Mouse (Mus musculus): Measurements from ENCODE around the gene Pax9.

Gene Pax9

GRCm38 (mm10) chr12:56691427-56692079 lies at the start of gene Pax9:
Gene Pax9, plus strand, starts transcription at chr12:56691767.
- no peak for DNase-seq

DNA sequence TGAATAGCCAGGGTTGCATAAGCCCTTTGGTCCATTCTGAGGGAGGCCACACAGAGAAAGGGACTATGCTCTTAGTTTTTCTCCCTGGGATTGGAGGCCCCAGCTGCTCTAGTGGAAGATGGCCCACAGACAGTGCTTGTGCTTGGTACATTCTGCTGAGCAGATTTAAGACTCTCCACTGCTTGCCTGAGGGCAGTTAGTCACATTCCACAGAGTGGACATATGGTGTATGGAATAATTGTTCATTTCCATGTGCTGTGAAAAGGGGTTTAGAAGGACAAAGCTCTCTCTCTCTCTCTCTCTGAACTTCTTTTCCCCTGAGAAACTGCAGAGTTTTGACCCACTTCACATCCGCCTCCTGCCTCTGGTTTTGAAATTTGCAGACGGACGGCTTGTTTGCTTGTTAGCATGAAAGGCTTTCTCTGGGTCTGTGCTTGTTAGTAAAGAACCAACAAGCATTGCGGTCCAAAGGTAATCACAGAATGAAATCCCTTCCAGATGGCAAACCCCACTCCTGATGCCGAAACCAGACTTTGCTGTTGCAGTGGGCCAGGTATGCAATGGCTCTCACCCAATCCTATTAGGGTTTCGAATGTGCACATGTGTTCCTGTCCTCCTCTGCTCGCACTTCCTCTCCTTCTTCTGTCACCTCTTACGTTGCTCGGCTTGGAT lies 22.0 kb upstream of the Pax9 start:
- no peak for DNase-seq

DNA sequence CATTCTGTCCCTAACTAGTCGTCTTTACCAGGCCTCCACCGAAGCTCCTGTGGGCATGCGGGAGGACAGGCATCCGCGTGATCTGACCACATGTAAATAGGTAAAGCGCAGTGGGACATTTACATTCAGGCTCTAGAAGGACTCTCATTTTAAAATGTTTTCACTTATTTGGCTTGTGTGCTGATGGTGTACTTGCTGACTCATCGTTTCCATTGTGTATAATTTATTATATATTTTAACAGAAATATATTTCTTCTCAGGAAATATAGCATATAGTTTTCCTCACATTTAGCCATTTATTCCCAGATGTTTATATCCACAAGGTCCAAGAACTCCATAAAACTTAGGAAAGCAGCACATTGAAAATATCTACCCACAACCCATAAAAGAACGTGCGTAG lies 20.8 kb upstream of the Pax9 start:
- DNase-seq, result no peak

DNA sequence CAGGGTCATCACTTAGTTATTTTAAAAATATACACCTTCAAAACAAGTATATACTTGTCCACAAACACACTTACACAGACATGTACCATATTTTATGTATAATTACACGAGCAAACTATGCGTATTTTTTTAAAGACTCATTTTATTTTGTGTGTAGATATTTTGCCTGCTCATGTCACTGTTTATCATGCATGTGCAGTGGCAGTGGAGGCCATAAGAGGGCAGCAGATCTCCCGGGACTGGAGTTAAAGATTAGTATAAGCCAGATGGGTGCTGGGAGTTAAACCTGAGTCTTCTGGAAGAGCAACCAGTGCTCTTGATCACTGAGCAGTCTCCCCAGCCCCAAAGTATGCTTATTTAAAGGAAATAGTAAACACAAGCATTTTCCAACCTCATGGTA lies 16.8 kb upstream of the Pax9 start:
- peak; percentile 42 for DNase-seq

- no peak for DNase-seq
Measured at GRCm38 (mm10) chr12:56677620-56678019, 13.9 kb upstream of the Pax9 start.

DNA sequence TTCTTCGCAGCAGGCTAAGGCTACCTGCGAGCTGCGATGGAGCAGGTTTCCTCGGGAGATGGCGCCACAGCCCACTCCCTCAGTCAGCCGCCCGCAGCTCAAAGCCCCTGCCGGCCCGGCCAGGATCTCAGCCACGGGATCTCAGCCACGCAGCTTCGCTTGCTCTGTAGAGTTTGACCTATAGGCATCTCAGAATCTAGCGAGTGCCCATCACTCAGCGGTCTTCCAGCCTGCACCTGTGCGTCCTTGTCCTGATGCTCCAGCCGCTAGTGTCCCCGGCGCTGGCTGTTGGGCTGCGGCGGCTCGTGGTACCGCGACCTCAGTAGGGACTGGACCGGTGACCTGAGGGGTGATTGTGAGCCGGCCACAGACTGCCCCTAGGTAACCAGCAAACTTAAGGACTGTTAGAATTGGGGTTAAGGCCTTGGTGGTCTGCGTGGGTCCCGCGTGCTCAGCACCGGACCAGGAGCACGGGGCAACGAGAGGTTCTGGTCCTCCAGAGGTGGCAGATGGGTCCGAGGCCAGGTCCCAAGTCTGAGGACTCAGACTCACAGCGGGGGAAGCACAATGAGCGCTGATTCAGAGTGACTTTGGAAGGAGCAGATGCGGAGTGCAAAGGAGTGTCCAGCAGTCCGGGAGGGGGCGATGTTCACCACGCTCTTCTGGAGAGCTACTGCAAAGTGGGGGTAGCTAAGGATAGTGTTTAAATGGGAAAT lies 10.3 kb upstream of the Pax9 start:
- DNase-seq, result peak; percentile 55

DNA sequence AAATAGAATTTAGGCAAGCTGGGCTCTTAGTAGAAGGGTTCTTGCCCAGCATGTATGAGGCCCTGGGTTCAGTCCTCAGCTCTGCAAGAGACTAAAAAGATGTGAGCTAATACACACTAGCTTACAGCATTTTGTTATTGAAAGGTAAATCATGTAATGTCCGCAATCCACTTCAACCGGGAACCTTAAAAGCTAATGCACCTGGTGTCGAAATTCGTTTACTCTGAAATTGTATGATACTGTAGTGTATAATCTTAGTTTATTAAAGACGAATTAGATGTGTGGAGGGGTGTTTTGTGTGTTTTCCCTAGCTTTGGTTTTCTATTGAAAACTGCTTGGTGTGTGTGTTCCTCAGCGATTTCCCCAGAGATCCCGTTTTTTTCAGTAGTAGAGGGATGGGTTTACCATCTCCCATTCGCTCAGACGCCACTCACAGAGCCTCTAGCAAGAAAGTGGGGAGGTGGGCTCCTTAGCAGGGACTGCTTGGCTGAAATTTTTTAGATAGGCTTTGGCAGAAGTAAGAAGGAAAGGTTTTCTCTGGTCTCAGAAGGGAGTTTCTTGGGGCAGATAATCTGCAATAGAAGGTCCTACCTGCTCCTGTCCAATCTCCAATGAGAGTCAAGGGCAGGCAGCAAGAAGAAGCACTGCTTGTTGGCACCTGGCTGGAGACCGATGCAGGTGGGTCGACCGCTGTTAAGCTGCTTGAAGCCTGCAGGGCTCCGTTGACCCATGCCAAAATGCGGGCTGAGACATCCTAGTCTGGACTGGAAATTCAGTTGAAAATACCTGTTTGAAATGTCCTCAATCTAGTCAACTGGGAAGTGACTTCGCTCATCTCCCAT lies 3.7 kb upstream of the Pax9 start:
- no peak for DNase-seq

- no peak for DNase-seq
Measured at GRCm38 (mm10) chr12:56688482-56688840, 3.1 kb upstream of the Pax9 start.

DNA sequence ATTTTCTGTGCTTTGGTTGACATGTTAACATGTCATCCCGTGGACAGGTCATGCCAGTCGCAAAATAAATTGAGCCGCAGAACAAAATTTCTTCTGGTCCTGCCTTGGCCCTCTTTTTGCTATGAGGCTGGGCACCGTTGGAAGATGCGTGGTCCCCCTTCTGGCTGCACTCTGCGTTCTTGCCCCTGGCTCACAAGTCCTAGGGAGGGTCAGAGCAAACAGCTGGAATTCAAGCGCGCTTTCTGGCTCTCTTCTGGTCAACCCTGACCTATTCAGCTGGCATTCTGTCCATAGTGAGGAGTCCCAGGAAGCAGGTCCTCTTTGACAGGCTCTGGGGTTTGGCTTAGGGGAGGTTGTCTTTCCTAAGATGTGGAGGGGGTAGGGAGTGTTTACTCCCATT lies 2.6 kb upstream of the Pax9 start:
- no peak for DNase-seq

GRCm38 (mm10) chr12:56689331-56689730 lies 2.2 kb upstream of the Pax9 start:
- no peak for DNase-seq

GRCm38 (mm10) chr12:56689736-56690135 lies 1.8 kb upstream of the Pax9 start:
- DNase-seq, result peak; percentile 52

GRCm38 (mm10) chr12:56690366-56690765 lies 1.2 kb upstream of the Pax9 start:
- no peak for DNase-seq

GRCm38 (mm10) chr12:56691001-56691400 lies 566 bp upstream of the Pax9 start:
- DNase-seq, result no peak

DNA sequence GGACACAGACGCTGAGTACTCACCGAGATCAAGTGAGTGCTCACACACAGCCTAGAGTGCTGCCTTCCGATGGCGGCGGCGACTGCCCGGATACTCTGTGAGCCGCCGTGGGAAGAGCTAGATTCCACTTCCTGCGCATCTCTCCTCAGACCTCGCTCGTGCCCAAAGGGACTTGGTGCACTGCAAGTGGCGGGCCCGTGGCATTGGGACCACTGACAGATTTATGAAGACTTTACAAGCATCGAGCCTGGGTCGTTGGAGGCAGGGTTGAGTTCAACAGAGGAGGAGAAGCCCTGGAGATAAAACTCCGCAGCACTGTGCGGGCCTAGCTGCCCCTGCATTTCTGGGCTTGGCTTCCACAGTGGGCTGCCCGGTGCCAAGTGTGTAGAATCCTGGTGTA lies 969 bp downstream of the Pax9 start:
- no peak for DNase-seq

DNA sequence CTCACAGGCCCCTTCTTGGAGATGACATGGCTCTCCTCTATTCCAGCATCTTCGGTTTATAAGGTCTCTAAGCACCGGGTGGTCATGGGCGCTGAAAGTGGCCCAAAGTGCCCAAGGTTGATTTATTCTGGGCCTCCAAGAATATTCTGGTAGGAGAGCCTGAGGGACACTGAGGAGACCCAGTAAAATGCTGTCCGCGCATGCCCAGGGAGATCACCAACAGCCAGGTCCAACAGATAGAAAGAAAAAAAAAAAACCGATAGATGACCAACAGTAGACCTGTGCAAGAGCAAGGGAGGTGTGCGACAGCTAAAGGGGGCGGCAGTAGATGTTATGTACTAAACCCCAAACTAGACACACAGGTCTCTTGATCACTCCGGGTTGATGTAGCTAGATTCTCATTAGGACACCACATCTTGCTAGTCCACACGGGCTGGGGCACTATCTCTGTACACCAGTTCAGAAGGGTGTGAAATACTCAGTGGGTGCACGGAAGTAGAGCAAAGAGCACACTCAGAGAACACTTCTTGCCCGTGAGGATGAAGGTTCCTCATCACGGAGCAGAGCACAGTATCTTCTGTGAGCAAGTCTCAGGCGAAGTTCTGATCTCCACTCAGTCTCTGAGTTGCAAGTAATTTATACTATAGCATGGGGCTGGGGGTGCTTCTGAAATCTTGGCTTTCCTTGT lies 2.0 kb downstream of the Pax9 start:
- no peak for DNase-seq

DNA sequence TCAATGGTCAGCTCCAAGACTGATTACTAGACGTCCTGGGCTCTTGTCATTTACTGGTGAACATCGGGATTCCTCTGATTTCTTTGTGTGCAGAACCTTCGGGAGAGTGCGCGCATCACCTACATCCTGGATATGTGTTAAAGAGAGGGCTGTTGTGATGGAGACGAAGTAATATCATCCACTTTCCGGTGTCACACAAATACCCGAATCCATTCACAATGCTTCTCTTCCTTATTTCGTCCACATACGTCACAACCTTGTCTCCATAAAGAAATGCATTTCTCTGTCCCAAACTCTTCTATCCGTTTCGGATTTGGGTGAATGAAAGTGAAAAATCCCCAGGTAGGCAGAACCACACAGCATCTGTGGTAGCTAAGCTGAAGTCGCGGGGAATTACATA lies 2.8 kb downstream of the Pax9 start:
- no peak for DNase-seq

- DNase-seq, result no peak
Measured at GRCm38 (mm10) chr12:56694936-56695335, 3.4 kb downstream of the Pax9 start.

- peak; percentile 80 for DNase-seq
Measured at GRCm38 (mm10) chr12:56695358-56696173, 4.0 kb downstream of the Pax9 start.

DNA sequence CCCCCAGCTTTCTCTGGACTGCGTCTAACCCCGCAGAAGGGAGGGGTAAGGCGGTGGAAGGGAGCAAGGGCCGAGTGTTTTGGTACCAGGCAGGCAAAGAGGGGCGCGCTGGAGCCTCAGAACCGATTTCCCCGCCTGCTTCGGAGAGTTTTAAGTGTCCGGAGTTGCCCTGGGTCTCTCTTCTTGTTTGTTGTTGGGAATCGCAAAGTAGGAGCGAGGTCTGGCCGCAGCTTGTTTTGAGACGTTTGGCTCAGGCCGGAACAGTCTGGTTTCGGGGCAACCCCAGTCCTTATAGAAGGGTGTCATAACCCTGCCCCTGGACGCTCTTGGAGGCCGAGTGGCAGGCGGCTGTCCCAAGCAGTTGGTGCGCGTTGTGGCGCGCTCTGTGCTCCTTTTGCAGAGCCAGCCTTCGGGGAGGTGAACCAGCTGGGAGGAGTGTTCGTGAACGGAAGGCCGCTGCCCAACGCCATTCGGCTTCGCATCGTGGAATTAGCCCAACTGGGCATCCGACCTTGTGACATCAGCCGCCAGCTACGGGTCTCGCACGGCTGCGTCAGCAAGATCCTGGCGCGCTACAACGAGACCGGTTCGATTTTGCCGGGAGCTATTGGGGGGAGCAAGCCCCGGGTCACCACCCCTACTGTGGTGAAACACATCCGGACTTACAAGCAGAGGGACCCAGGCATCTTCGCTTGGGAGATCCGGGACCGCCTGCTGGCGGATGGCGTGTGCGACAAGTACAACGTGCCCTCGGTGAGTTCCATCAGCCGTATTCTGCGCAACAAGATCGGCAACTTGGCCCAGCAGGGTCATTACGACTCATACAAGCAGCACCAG lies 4.8 kb downstream of the Pax9 start:
- DNase-seq, result peak; percentile 17

DNA sequence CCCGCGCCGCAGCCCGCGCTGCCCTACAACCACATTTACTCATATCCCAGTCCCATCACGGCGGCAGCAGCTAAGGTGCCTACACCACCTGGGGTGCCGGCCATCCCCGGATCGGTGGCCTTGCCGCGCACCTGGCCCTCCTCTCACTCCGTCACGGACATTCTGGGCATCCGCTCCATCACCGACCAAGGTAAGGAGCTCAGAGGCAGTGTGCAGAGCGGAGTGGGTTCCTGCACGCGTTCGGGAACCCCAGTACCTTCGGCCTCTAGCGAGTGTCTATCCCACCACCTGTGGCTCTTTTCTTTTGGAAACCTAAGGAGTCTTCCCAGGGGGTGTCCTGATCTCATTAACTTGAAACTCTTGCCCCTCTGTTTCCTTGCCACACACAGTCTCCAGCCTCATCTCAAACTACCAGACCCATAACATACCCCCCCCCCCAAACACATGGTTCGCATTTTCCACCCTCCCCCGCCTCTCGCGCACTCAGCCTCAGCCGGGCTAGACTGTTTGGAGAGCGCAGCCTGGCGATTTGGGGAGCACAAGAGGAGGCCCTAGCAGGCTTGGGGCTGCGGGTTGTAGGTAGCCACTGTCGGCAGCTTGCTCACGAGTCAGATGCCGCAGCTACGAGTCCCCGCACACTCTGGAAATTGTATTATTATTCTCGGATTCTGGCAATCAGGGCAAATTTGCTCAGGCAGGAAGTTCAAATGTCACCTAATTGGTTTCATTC lies 5.6 kb downstream of the Pax9 start:
- no peak for DNase-seq
